Mouse (Mus musculus) layer of hippocampus, postnatal 10 days (tissue): ENCODE results near the gene Fut2. TPM values are rescaled to one million over a fixed set of nuclear protein-coding genes. Genes with fewer than 3 reads are reported as not detected.
"Not testable (repeated sequence)": the region's sequence is repeated elsewhere in the genome, so short reads cannot be mapped to it uniquely, and the experiment has no call there.

Experiments
- DNase-seq, 2 experiments: peaks; one replicate each; pipeline ENCODE4 v3.0.0; 2021; ENCODE audit warnings: low spot score in 2 of 2
- total RNA-seq, 2 experiments: library from RNA; stranded (reverse); gene quantifications; 2 replicates each; pipeline ENCODE4 v1.2.3; 2021

The Fut2 gene
- total RNA-seq, 2 experiments from 2014 or later = 0.22 TPM; not detected in 1

GRCm38 (mm10) chr7:45677627-45678295, 11.6 kb upstream of the Fut2 start:
- no peak for DNase-seq

- no peak for DNase-seq
These were observed 2.7 kb upstream of the Fut2 start for GRCm38 (mm10) chr7:45668921-45669320.

- DNase-seq = peak in 1 of 2 experiments; percentile 51
These were observed 1.6 kb upstream of the Fut2 start for GRCm38 (mm10) chr7:45667761-45668160.

GRCm38 (mm10) chr7:45665303-45666138, 673 bp downstream of the Fut2 start:
- DNase-seq = no peak

- DNase-seq = not testable (repeated sequence)
These were observed 4.5 kb downstream of the Fut2 start for GRCm38 (mm10) chr7:45661702-45662101.

- DNase-seq = no peak
These were observed 5.3 kb downstream of the Fut2 start for GRCm38 (mm10) chr7:45660746-45661478.

- DNase-seq = no peak
These were observed 11.7 kb downstream of the Fut2 start for GRCm38 (mm10) chr7:45654424-45655047.

GRCm38 (mm10) chr7:45650484-45650883, 15.7 kb downstream of the Fut2 start:
- DNase-seq = not testable (repeated sequence)

- no peak for DNase-seq
These were observed 16.8 kb downstream of the Fut2 start for GRCm38 (mm10) chr7:45649351-45649750.

- DNase-seq = no peak
These were observed 19.5 kb downstream of the Fut2 start for GRCm38 (mm10) chr7:45646671-45647070.

GRCm38 (mm10) chr7:45645591-45645971, 20.6 kb downstream of the Fut2 start:
- DNase-seq = no peak

- DNase-seq = no peak
These were observed 21.2 kb downstream of the Fut2 start for GRCm38 (mm10) chr7:45644872-45645590.

GRCm38 (mm10) chr7:45644183-45644582, 22.0 kb downstream of the Fut2 start:
- peak; percentile 53 to 61 for DNase-seq

- DNase-seq = peak; percentile 88 to 94
These were observed 22.6 kb downstream of the Fut2 start for GRCm38 (mm10) chr7:45643441-45644178.

- no peak for DNase-seq
These were observed 23.5 kb downstream of the Fut2 start for GRCm38 (mm10) chr7:45642503-45643255.

GRCm38 (mm10) chr7:45642083-45642482, 24.1 kb downstream of the Fut2 start:
- no peak for DNase-seq

GRCm38 (mm10) chr7:45641391-45642040, 24.7 kb downstream of the Fut2 start:
- no peak for DNase-seq

GRCm38 (mm10) chr7:45640191-45640957, 25.8 kb downstream of the Fut2 start:
- DNase-seq = no peak
